Mouse (Mus musculus) activated CD4-positive, CD25-positive, alpha-beta regulatory T cell, adult 4 months (primary cell): ENCODE results near the gene Pum2. TPM values are rescaled to one million over a fixed set of nuclear protein-coding genes. Genes with fewer than 3 reads are reported as not detected.
A peak's percentile ranks its signal among the peaks of the same experiment; 100 is the strongest.

ENCODE experiments used
- ATAC-seq: one replicate; pipeline ENCODE4 v1.8.0; 2017
- polyA plus RNA-seq, 2 experiments: library from polyadenylated mRNA; unstranded; fragments of 100-300 nt; shearing (Covaris generic); gene quantifications; one replicate each; pipeline ENCODE4 v1.2.1; 2017

Pum2 gene
- polyA plus RNA-seq, 2 experiments from 2014 or later: 55.7 to 63.1 TPM

DNA sequence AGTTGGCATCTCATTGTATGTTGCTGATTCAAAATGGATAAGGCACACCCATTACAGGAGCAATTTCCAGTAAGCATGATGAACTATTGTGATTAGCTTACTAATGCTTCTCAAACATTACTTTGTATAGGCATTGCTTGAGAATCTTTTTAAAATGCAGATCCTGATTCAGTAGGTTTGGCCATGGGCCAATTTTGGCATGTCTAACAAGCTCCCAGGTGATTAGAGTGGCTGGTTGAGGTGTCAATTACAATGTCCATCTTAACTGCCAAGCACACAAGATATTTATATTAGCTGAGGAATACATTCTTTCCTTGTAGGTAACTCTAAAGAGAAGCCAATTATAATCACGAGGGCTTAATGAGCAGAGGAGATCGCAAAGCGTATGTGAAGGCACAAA is 4.1 kb upstream of the Pum2 start:
- no peak for ATAC-seq

DNA sequence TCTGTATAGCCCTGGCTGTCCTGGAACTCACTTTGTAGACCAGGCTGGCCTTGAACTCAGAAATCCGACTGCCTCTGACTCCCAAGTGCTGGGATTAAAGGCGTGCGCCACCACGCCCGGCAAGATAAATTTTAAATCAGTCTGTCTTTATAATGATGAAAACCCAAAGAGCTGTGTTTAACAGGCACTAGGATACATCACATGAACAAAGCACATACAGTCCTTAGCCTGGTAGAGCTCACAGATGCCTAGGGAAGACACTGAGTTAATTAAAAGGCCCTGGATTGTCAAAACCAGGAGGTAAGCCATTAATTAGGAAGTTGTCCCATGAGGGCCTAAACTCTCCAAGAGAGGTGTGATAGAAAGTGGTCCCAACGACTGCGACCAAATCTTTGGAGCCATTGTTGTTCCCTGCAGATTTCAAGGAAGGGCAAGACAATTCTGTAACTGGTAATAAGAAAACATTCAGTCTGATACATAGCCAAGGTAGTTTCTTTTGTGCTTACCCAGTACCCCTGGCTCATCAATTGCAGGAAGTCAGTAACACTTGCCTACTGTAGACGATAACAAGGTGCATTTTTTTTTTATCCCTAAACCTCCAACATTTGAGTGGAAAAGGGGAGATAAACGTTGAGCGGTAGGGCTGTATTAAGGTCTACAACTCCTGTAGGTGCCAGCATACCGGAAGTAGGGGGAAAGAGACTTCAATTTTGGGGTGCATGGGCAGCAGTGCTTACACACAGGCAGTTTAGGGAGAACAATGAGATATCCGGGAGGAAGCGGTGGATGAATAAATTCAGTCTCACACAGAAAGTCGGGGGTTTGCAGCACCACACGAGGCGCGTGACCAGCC is 587 bp upstream of the Pum2 start:
- ATAC-seq: peak; percentile 58

DNA sequence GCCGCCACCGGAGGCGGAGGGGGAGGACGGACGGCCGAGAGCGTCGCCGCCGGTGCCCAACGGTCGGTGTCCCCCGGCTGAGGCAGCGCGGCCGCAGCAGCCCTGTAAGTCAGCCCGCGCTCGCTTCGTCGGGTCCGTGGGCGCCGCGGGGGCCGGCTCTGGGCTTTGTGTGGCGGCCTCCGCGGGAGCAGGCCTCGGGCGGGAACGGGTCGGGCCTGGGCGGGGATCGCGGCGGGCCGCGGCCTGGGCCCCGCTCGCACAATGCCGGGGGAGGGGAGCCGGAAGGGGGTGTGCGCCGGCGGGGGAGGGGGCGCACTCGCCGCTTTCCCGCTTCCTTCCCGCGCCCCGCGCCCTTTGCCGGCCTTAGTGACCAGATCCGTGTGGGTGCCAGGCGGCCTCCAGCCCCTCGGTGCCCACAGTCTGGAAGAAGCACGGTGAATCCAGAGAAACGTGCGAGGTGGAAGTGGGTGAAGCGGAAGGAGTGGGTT is 487 bp downstream of the Pum2 start:
- ATAC-seq: peak; percentile 35

DNA sequence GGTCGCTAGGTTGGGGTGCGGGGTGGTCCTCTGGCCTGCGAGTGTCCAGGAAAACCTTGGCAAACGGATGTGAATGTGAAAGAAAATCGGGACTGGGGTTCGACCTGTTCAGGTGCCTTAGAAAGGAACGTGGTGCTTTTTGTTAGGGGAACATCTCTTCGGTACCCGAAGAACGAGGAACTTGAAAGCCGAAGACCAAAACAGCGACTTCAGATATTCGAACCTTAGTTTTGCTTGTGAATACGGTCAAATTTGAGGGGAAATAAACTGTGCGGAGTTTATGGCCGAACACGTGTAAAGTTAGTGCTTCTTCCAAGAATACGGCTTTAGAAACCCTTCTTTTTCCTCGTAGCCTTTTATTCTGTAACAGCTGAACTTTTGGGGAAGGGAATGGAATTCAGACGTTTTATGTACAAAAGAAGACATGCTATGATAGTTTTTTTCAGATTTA is 982 bp downstream of the Pum2 start:
- no peak for ATAC-seq

DNA sequence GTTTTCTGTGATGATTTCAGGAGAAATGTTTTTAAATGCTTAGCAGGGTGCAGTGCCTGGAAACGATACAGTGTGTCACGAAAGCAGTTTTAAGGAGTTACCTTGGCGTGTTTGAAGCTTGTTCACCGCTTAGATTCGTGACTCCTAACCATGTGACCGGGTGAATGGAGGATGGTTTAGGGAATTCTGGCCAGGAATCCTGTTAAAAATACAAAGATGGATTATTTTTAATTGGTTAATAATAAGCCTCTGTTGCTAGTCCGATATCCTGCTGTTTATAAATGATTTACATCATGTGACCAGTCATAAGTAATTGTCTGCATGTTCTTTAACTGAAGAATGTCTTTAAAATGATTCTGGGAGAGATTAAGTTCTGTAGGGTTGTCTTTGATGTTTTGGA is 1.4 kb downstream of the Pum2 start:
- no peak for ATAC-seq

DNA sequence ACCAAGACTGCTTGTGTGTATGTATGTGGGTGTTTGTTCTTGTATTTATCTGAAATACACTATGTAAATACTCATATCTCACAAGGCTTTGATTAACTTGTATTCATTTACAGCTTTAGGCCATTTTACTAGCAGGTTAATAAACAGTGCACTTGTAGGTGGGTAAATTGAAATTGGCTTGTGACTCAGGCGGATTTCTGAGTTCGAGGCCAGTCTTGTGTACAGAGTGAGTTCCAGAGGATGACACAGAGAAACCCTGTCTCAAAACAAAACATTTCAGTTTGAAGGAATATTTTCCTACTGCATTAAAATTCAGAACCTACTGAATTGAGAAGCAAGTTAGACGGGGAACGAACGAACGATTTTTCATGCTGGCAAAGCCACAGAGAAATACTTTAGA is 2.4 kb downstream of the Pum2 start:
- ATAC-seq: no peak

DNA sequence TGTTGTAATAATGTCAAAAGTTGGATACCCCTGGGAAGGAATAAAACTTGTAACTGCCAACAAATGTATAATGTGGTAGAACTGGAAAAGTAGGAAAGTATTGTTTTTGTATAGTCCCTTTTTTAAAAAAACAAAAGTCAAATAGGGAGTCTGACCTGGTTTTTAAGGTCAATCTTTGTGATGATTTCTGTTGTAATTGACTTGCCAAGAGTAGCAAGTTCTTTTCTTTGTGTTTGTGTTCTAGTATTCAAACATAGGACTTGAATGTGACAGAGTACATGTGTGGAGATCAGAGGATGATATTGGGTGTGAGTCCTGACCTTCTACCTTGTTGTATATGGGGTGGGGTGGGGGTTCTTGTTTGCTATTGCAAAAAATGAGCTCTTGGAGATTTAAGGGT is 4.0 kb downstream of the Pum2 start:
- ATAC-seq: no peak

DNA sequence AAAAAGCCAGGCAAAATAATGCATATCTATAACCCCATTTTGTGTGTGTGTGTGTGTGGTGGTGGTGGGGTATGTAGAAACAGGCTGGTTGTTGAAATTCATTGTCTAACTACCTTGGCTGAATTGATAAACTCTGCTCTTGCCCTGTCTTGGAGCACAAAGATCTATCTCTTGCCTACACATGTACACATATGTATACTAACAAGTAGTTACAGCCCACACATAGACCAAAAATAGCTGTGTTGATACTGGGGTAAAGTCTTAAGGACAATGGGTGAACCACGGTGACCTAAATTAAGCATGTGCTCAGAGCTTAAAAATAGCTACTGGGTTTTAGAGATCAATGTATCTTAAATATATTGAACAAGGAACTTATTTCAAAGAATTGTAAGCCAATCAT is 10.3 kb downstream of the Pum2 start:
- ATAC-seq: no peak

DNA sequence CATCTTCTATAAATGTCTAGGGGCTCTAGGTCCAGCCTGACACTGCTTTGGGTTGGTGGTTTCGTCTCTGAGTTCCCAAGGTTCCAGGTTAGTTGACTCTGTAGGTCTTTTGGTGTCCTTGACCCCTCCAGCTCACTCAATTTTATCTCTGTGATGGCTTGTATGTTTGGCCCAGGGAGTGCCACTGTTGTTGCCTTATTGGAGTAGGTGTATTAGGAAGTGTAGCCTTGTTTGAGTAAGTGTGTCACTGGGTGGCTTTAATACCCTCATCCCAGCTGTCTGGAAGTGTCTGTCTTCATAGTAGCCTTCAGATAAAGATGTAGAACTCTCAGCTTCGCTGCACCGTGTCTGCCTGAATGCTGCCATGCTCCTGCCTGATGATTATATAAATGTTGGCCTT is 11.1 kb downstream of the Pum2 start:
- ATAC-seq: no peak

DNA sequence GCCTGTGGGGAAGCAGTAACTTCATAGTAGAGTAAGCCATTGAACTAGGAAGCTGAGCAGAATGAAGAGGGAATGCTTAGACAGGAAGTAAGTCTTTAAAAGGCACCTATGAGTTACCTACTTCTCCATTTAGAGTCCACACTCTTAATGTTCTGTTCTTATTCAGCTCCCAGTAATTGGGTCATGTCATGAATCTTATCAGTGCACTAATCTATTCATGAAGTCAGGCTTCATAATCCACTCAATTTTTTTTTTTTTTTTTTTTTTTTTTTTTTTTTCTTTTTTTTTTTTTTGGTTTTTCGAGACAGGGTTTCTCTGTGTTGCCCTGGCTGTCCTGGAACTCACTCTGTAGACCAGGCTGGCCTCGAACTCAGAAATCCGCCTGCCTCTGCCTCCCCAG is 15.9 kb downstream of the Pum2 start:
- peak; percentile 36 for ATAC-seq

DNA sequence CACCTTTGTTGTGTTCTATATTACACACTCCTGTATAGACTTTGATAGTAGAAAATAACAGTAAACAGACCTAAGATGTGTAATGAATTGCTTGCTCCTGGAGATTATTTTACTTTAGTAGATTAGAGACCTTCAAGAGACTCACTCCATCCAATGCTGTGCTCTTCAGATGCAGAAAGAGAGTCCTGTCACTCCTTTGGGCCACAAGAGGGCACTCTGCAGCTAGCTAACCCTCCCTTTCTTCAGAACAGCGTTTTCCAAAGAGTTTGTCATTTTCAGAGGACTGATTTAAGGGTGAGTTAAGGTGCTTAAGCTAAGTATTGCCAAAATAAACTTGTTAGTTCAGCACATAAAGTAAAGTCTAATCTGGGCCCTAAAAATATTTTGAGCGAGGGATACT is 25.0 kb downstream of the Pum2 start:
- ATAC-seq: peak; percentile 67

DNA sequence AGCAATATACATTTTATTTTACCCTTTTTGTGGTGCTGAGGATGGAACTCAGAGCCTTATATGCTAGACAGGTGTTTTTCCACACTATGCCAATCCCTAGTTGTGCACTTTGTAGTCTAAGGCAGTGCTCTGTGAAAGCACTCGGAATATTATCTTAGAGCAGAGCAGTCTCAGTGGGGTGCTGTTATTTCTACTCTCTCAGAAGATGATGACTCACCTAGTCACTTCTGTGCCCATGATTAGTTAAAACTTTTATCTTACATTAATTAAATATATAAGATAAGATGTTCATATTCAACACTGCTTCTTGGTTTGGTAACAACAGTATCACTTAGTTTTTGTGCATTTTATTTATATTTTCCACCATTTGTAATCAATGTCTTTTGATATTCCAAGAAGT is 30.1 kb downstream of the Pum2 start:
- ATAC-seq: no peak

DNA sequence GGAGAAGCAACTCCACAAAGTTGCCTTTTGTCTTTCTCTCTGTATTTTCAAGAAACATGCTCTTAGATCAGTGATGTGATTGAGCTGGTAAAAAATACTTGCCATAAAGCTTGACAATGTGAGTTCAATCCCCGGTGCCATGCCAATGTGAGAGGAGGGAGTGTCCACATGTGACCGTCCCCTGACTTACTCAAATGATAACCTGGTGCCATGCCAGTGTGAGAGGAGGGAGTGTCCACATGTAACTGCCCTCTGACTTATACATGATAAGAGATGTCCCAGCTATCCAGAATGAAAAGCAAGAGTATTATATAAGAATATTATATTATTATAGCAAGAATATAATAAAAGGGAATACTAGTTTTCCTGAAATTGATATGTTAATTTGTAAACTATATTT is 34.9 kb downstream of the Pum2 start:
- no peak for ATAC-seq

DNA sequence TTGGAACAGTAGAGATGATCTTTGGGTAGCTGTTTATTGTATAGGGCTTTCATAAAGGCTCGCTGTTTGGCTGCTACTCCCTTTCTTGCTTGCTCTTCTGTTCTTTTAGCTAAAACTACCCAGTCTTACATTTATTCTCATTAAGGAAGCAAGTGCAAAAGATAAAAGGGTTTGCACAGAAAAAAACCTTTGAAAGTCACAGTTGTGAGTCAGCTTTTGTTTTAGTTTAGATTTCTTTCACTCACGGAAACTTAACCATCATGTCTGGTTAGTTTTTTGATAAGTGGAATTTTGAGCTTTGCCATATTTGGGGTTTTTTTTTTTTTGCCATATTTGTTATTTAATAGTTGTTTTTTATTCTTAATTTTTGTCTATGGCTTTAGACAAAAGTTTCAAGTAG is 38.7 kb downstream of the Pum2 start:
- peak; percentile 47 for ATAC-seq

DNA sequence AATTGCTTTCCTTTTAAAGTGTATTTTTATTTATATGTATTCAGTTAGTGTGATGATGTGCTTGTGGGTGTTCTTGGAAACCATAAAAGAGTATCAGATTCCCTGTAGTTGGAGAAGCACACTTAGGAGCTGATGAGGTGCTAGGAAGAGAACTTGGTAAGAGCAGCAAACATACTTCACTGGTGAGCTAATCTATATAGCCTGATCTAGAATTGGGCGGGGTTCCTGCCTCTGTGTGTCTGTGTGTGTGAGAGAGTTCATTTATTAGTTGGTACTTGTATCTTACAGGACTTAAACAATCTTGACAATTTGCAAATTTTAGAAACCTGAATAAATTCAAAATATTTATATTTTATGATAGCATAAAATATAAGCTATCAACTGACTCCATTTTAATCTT is 42.2 kb downstream of the Pum2 start:
- ATAC-seq: no peak

DNA sequence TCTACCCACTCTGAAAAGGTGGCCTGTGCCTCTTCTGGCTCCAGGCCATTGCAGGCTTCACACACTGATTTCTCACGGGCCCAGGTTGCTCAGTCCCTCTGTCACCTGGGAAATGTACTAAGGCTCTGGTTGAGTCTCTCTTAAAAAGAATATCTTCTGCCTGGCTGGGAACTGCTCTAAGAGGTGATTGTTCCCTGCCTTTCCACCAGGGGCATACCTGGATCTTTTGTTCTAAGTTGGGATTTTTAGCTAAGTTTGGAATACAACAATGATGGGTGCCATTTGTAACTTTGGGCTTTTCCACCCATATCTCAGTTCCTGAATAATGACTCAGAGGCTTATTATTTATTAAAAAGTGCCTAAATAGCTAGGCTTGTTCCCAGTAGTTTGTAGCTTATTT is 53.0 kb downstream of the Pum2 start:
- no peak for ATAC-seq

DNA sequence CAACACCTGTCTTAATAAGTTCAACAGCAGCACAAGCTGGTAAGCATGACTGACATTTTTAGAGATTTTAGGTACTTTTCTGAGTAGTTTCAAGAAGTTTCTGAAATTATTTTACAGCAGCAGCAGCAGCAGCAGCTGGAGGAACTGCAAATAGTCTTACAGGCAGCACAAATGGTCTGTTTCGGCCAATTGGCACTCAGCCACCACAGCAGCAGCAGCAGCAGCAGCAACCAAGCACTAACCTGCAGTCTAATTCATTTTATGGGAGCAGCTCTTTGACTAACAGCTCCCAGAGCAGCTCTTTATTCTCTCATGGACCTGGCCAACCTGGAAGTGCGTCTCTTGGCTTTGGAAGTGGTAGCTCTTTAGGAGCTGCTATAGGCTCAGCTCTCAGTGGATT is 54.8 kb downstream of the Pum2 start:
- ATAC-seq: no peak

DNA sequence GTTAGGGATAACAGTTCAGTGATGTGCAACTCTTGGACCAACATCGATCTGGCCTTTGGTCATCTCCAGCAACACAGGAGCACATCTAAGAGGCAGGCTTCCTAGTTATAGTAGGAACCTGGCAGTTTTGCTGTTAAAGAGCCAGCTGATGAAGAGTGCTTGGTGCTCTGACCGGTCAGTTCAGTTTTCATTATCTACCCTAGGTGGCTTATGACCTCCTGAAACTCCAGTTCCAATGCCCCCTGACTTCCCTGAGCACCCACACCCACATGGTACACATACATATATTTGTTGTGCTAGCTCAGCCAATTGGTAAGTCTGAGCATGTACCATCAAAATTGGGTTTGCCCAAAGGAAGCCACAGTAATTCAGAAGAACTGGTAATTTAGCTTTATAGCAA is 79.7 kb downstream of the Pum2 start:
- ATAC-seq: no peak

DNA sequence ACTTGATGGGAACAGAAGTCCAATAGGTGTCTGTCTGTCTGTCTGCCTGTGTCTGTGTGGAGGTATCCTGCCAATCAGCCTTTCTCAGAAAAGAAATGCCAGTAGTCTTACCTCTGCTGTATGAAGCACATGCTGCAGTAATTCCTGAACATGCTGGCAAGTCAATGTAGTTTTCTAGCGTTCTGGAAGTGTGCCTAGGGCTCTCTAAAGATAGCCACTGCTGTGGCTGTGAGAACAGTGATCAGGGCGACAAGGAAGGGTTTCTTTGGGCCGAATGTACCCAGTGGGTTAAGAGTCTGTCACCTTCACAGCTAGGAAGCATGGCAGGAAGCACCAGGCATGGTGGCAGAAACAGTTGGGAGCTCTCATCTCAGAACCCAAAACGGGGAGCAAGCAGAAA is 80.2 kb downstream of the Pum2 start:
- ATAC-seq: no peak

DNA sequence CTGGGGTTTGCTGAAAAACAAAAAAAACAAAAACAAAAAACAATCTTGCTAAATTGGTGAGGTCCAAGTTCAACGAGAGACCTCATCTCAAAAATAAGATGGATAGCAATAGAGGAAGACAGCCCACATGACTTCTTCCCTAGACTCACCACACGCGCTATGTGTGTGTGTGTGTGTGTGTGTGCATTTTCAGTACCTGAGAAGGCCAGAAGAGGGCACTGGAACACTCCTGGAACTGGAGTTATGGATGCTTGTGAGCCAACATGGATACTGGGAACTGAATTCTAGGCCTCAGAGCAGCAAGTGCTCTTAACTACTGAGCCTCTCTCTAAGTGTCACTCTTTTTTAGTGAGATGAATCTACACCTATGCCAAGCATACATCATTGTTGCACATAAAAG is 84.1 kb downstream of the Pum2 start:
- ATAC-seq: no peak

DNA sequence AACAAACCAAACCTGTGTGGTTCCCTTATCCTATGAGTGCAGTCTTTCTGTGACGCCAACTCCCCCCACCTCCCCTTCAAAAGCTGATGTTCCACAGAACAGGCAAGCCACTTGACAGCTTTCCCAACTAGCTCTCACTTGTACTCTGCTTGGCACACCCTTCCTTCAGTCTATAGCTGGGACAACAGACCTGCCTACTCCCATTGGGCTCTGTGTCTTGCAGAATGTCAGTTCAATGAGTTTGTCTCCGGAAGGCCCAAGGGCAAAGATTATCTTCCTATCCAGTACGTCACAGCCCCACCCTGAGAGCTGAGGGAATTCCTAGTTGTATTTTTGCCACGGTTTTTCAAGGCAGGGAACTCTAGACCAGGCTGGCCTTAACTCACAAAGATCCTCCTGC is 85.2 kb downstream of the Pum2 start:
- ATAC-seq: no peak

DNA sequence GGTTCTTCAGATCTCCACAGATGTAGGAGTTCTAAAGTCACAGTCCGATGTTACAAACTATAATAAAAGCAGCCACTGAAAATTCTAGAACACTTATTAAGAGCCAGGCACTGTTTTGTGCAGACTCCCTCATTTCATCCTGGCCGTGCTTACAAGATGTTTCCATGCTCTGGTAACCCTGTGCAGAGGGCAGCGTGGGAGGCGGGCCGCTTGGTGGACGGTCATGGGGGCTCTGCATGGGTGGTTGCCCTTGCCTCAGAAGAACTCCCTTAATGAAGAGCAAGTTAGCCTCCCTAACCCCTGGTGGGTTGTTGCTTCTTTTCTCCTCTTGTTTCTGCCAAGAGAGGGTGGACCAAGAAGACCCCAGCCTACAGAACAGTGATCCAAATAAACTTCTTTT is 85.8 kb downstream of the Pum2 start:
- no peak for ATAC-seq

DNA sequence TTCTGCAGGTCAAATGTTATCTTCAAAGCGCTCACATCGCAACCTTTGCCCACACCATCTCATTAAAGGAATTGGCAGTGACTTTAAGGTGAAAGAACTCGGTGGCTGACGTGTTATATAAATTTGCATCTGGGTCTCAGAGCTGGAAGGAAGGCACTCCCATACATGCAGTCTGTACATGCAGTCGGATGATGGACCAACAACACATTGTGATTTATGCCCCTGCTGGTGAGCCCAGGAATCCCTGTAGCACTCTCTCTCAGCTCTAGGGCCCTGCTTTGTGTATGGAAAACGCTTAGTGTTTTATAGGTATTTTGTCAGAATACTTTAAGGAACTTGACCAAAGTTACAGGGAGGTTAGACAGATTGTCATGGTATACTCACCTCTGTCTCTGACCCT is 86.6 kb downstream of the Pum2 start:
- no peak for ATAC-seq

DNA sequence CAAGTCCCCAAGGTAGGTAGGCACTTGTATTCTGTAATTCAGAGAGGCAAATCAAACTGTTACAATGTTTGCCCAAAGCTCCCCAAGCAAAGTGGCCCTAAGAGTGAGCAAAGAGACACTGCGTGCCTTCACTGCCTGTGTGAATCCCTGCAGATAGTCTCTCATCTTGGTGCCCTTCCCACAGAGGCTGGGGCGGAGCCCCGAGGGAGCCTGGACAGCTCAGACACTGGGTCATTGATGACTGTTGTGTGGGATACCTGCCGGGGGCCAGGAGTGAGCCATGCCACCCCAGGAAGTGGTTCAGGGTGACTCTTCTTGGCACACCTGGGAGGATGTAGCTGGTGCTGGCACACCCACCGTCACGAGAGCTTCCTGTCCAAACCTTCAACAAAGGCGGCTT is 87.1 kb downstream of the Pum2 start:
- ATAC-seq: peak; percentile 35

DNA sequence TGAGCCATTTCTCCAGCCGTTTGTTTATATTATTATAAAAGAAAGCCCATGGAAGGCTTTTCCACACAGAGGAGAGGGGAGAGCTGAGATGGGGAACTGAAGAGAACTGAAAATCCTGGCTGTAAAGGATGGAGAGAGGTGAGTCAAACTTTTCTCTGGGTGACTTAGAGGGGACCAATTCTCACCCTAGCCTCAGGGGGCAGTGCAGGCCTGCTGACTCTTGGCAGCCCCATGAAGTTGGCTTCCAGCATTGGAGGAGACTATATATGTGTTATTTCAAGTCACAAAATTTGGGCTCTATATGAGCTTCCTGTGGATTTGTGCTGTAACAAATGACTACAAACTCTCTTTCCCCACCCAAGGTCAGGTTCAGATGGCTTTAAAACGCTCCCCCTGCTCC is 88.7 kb downstream of the Pum2 start:
- ATAC-seq: no peak
